Mouse (Mus musculus): Measurements from ENCODE around the gene Ssh1. TPM values are rescaled to one million over a fixed set of nuclear protein-coding genes. Genes with fewer than 3 reads are reported as not detected.
A peak's percentile ranks its signal among the peaks of the same experiment; 100 is the strongest.

Ssh1 gene
- polyA plus RNA-seq, 2 experiments: 12.0 to 24.6 TPM

GRCm38 (mm10) chr5:113959039-113959438 is 34.7 kb downstream of the Ssh1 start:
- no peak overlapping the region for H3K4me3 ChIP-seq (replicated peaks; ENCODE audit: low read length)
- ATAC-seq (ENCODE audit: low FRiP score, low read depth): no peak
- 13% methylated on average over 6 of the region's 6 CpGs for WGBS
- no peak overlapping the region for H3K27ac ChIP-seq (replicated peaks; ENCODE audit: low read depth, low read length)
- H3K27me3 ChIP-seq (ENCODE audit: control insufficient read depth, insufficient read depth, low read length): no peaks in the 10 kb centered on the region
- peaks cover 46% of the 10 kb centered on the region for H3K36me3 ChIP-seq (ENCODE audit: control insufficient read depth, insufficient read depth, low read length)
- H3K4me1 ChIP-seq (ENCODE audit: control insufficient read depth, insufficient read depth, low read length): no peaks in the 10 kb centered on the region
- H3K9me3 ChIP-seq (ENCODE audit: control insufficient read depth, low read length): no peaks in the 10 kb centered on the region
- no peak overlapping the region for H3K4me2 ChIP-seq (replicated peaks; ENCODE audit: low read depth, low read length, severe bottlenecking)
- H3K9ac ChIP-seq (ENCODE audit: low read depth, low read length, severe bottlenecking): no peak overlapping the region
- DNase-seq (ENCODE audit: low spot score): no peak
- no peak for TF ChIP-seq POLR2A (IDR thresholded peaks at IDR 0.05; ENCODE audit: borderline replicate concordance, extremely low read depth, insufficient read depth, insufficient read length)

DNA sequence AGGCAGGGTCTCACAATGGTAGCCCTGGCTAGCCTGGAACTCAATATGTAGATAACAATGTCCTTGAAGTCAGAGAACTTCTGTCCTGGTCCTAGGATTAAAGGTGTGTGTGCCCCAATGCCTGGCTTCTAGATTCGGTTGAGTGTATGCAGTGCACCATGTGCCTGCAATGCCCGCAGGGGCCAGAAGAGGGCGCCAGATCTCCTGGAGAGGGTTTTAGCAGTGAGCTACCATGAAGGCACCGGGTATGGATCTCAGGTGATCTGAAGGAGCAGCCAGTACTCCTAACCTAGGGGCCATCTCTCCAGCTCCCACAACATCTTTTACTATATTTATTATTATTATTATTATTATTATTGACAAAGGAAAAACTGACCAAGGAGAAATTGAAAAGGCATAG is 37.2 kb downstream of the Ssh1 start:
- H3K4me1 ChIP-seq (ENCODE audit: control insufficient read depth, insufficient read depth, low read length): no peaks in the 10 kb centered on the region
- WGBS: 8% methylated on average over 4 of the region's 4 CpGs
- ATAC-seq (ENCODE audit: low FRiP score, low read depth): peak; percentile 44; the same call in 1 of the 2 replicates
- H3K4me2 ChIP-seq (replicated peaks; ENCODE audit: low read depth, low read length, severe bottlenecking): no peak overlapping the region
- H3K27ac ChIP-seq (replicated peaks; ENCODE audit: low read depth, low read length): no peak overlapping the region
- H3K4me3 ChIP-seq (replicated peaks; ENCODE audit: low read length): no peak overlapping the region
- H3K9me3 ChIP-seq (ENCODE audit: control insufficient read depth, low read length): no peaks in the 10 kb centered on the region
- H3K9ac ChIP-seq (ENCODE audit: low read depth, low read length, severe bottlenecking): no peak overlapping the region
- no peaks in the 10 kb centered on the region for H3K27me3 ChIP-seq (ENCODE audit: control insufficient read depth, insufficient read depth, low read length)
- peak; percentile 73 for DNase-seq (ENCODE audit: low spot score)
- TF ChIP-seq POLR2A (IDR thresholded peaks at IDR 0.05; ENCODE audit: borderline replicate concordance, extremely low read depth, insufficient read depth, insufficient read length): no peak
- peaks cover 61% of the 10 kb centered on the region for H3K36me3 ChIP-seq (ENCODE audit: control insufficient read depth, insufficient read depth, low read length)

DNA sequence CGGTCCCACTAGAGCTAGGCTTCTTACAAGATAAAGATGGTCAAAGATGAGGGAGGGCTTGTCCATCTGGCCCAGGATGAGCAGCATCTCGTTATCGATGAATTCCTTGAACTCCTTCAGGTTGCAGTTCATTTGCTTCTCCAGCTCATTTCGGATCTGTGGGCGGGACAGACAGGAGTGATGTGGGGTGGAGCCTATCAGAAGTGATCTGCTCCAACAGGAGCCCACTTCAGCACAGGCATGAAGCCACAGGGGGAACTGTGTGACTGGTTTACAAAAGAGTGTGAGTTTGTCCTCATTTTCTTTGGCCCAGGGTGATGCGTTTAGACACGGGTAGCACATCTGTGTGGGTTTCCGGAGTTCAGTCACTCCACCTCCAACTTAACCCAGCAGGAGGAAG is 38.0 kb downstream of the Ssh1 start:
- ATAC-seq (ENCODE audit: low FRiP score, low read depth): no peak
- Histone ChIP-seq H3K27me3 (ENCODE audit: control insufficient read depth, insufficient read depth, low read length) (no peaks in the 10 kb centered on the region), H3K9ac (ENCODE audit: low read depth, low read length, severe bottlenecking) (no peak overlapping the region), H3K27ac (replicated peaks; ENCODE audit: low read depth, low read length) (no peak overlapping the region), H3K4me2 (replicated peaks; ENCODE audit: low read depth, low read length, severe bottlenecking) (no peak overlapping the region), H3K4me1 (ENCODE audit: control insufficient read depth, insufficient read depth, low read length) (no peaks in the 10 kb centered on the region), H3K4me3 (replicated peaks; ENCODE audit: low read length) (no peak overlapping the region), H3K9me3 (ENCODE audit: control insufficient read depth, low read length) (no peaks in the 10 kb centered on the region), H3K36me3 (ENCODE audit: control insufficient read depth, insufficient read depth, low read length) (peaks cover 61% of the 10 kb centered on the region)
- TF ChIP-seq POLR2A (IDR thresholded peaks at IDR 0.05; ENCODE audit: borderline replicate concordance, extremely low read depth, insufficient read depth, insufficient read length): no peak
- no peak for DNase-seq (ENCODE audit: low spot score)
- WGBS: 87% methylated on average over 8 of the region's 8 CpGs

- no peaks in the 10 kb centered on the region for H3K4me1 ChIP-seq (ENCODE audit: control insufficient read depth, insufficient read depth, low read length)
- H3K36me3 ChIP-seq (ENCODE audit: control insufficient read depth, insufficient read depth, low read length): peaks cover 63% of the 10 kb centered on the region
- TF ChIP-seq POLR2A (IDR thresholded peaks at IDR 0.05; ENCODE audit: borderline replicate concordance, extremely low read depth, insufficient read depth, insufficient read length): no peak
- no peak overlapping the region for H3K4me3 ChIP-seq (replicated peaks; ENCODE audit: low read length)
- DNase-seq (ENCODE audit: low spot score) (no peak), ATAC-seq (ENCODE audit: low FRiP score, low read depth) (no peak)
- no peaks in the 10 kb centered on the region for H3K9me3 ChIP-seq (ENCODE audit: control insufficient read depth, low read length)
- WGBS: 88% methylated on average over 5 of the region's 5 CpGs
- no peak overlapping the region for H3K27ac ChIP-seq (replicated peaks; ENCODE audit: low read depth, low read length)
- no peaks in the 10 kb centered on the region for H3K27me3 ChIP-seq (ENCODE audit: control insufficient read depth, insufficient read depth, low read length)
- H3K4me2 ChIP-seq (replicated peaks; ENCODE audit: low read depth, low read length, severe bottlenecking): no peak overlapping the region
- no peak overlapping the region for H3K9ac ChIP-seq (ENCODE audit: low read depth, low read length, severe bottlenecking)
Measured at GRCm38 (mm10) chr5:113955281-113955680, 38.4 kb downstream of the Ssh1 start.

DNA sequence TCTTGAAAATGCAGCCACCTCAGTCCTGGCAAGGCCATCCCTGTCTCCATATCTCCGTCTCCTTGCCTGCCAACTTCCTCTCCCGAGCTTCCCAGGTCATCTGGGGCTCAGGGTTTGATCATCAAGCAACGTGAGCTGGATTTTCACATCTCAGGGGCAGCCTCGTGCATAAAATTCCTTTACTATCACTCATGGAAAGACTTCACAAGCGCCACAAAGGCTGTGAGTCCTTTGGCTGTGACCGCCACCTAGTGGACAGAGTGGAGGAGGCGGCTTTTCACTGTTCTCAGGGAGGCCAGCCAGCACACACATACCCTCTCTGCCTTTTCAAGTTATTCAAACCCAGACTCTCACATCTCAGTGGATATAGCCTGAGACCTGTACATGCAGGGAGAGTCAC is 39.3 kb downstream of the Ssh1 start:
- Histone ChIP-seq H3K36me3 (ENCODE audit: control insufficient read depth, insufficient read depth, low read length) (peaks cover 72% of the 10 kb centered on the region), H3K27me3 (ENCODE audit: control insufficient read depth, insufficient read depth, low read length) (no peaks in the 10 kb centered on the region), H3K4me3 (replicated peaks; ENCODE audit: low read length) (no peak overlapping the region), H3K27ac (replicated peaks; ENCODE audit: low read depth, low read length) (no peak overlapping the region), H3K9ac (ENCODE audit: low read depth, low read length, severe bottlenecking) (no peak overlapping the region), H3K4me1 (ENCODE audit: control insufficient read depth, insufficient read depth, low read length) (no peaks in the 10 kb centered on the region), H3K4me2 (replicated peaks; ENCODE audit: low read depth, low read length, severe bottlenecking) (no peak overlapping the region), H3K9me3 (ENCODE audit: control insufficient read depth, low read length) (no peaks in the 10 kb centered on the region)
- no peak for TF ChIP-seq POLR2A (IDR thresholded peaks at IDR 0.05; ENCODE audit: borderline replicate concordance, extremely low read depth, insufficient read depth, insufficient read length)
- ATAC-seq (ENCODE audit: low FRiP score, low read depth) (peak; percentile 53; the same call in 1 of the 2 replicates), DNase-seq (ENCODE audit: low spot score) (peak; percentile 88)
- WGBS: 10% methylated on average over 7 of the region's 7 CpGs

DNA sequence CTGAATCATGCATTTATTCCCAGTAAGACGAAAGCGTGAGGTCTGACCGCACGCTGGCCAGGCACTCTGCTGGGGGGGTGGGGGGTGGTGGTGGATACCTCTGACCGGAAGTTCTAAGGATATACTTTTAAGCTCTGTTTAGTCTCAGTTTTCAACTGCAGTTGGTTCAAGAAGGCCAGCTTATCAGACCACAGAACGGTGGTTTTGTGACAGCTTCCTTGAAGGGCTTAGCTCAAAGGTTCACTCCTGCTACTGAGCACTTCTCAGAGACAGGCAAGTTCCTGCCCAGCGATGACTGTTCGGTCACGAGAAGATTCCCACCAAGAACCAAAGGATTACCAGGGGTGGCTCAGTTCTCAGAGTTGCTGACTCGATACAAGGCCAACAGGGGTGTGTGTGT is 41.2 kb downstream of the Ssh1 start:
- Histone ChIP-seq H3K4me1 (ENCODE audit: control insufficient read depth, insufficient read depth, low read length) (no peaks in the 10 kb centered on the region), H3K9ac (ENCODE audit: low read depth, low read length, severe bottlenecking) (no peak overlapping the region), H3K36me3 (ENCODE audit: control insufficient read depth, insufficient read depth, low read length) (peaks cover 73% of the 10 kb centered on the region), H3K27ac (replicated peaks; ENCODE audit: low read depth, low read length) (no peak overlapping the region), H3K9me3 (ENCODE audit: control insufficient read depth, low read length) (no peaks in the 10 kb centered on the region), H3K4me2 (replicated peaks; ENCODE audit: low read depth, low read length, severe bottlenecking) (no peak overlapping the region), H3K4me3 (replicated peaks; ENCODE audit: low read length) (no peak overlapping the region), H3K27me3 (ENCODE audit: control insufficient read depth, insufficient read depth, low read length) (no peaks in the 10 kb centered on the region)
- ATAC-seq (ENCODE audit: low FRiP score, low read depth): no peak
- no peak for DNase-seq (ENCODE audit: low spot score)
- WGBS: 87% methylated on average over 10 of the region's 10 CpGs
- TF ChIP-seq POLR2A (IDR thresholded peaks at IDR 0.05; ENCODE audit: borderline replicate concordance, extremely low read depth, insufficient read depth, insufficient read length): no peak
